Mouse (Mus musculus) midbrain, embryonic 14.5 days (tissue): ENCODE measurements around the gene Homer3. TPM values are rescaled to one million over a fixed set of nuclear protein-coding genes. Genes with fewer than 3 reads are reported as not detected.
A peak's percentile ranks its signal among the peaks of the same experiment; 100 is the strongest.

Experiments used
- ATAC-seq: fragments of 200-750 bp; cut with Nextera tagmentation; 2 replicates; pipeline ENCODE4 v1.8.0; 2017; ENCODE audit warnings: moderate number of reproducible peaks, moderate library complexity; ENCODE audit not compliant: low FRiP score, low TSS enrichment
- DNase-seq: peaks from one replicate; pipeline ENCODE4 v3.0.0-alpha.2; 2015
- H3K27ac ChIP-seq: fragments of 300-500 bp; sonication (generic); replicated peaks from 2 replicates; pipeline ENCODE4 v1.5.1; 2014; ENCODE audit warnings: mild to moderate bottlenecking, low read depth, low read length, moderate library complexity
- H3K27me3 ChIP-seq: fragments of 300-500 bp; sonication (generic); 2 replicates; pipeline ENCODE4 v1.6.1; 2014; ENCODE audit warnings: low read length, control low read depth, mixed read lengths; ENCODE audit not compliant: control insufficient read depth, insufficient read depth
- H3K36me3 ChIP-seq: fragments of 300-500 bp; sonication (generic); 2 replicates; pipeline ENCODE4 v1.6.1; 2014; ENCODE audit warnings: low read length, control low read depth; ENCODE audit not compliant: control insufficient read depth, insufficient read depth
- H3K4me1 ChIP-seq: fragments of 300-500 bp; sonication (generic); 2 replicates; pipeline ENCODE4 v1.6.1; 2014; ENCODE audit warnings: mild to moderate bottlenecking, antibody characterized with exemption, low read length, control low read depth; ENCODE audit not compliant: control insufficient read depth, insufficient read depth
- H3K4me2 ChIP-seq: fragments of 300-500 bp; sonication (generic); 2 replicates; pipeline ENCODE4 v1.6.1; 2014; ENCODE audit warnings: mild to moderate bottlenecking, low read length, moderate library complexity
- H3K4me3 ChIP-seq: fragments of 300-500 bp; sonication (generic); replicated peaks from 2 replicates; pipeline ENCODE4 v1.5.1; 2014; ENCODE audit warnings: low read depth, low read length
- H3K9ac ChIP-seq: fragments of 300-500 bp; sonication (generic); replicated peaks from 2 replicates; pipeline ENCODE4 v1.6.1; 2014; ENCODE audit warnings: mild to moderate bottlenecking, low read length, moderate library complexity
- H3K9me3 ChIP-seq: fragments of 300-500 bp; sonication (generic); 2 replicates; pipeline ENCODE4 v1.6.1; 2016; ENCODE audit warnings: low read length, control low read depth, mixed read lengths; ENCODE audit not compliant: control insufficient read depth
- WGBS: fragments of 180-500 bp; shearing (Covaris S2); extraction: QIAGEN DNeasy Blood & Tissue Kit; methylation state at CpG from one replicate; pipeline ENCODE4 v1.1.7; 2014; 5-methylcytosine and 5-hydroxymethylcytosine counted together
- polyA plus RNA-seq: library from polyadenylated mRNA; unstranded; fragments of >200 nt; fragmentation: Nextera tagmentation; extraction: Ambion mirVana; gene quantifications from 2 replicates; pipeline ENCODE4 v1.2.1, GENCODE M21; 2014

Homer3 gene
- polyA plus RNA-seq, 1 experiment from 2014 or later = 34.4 TPM

DNA sequence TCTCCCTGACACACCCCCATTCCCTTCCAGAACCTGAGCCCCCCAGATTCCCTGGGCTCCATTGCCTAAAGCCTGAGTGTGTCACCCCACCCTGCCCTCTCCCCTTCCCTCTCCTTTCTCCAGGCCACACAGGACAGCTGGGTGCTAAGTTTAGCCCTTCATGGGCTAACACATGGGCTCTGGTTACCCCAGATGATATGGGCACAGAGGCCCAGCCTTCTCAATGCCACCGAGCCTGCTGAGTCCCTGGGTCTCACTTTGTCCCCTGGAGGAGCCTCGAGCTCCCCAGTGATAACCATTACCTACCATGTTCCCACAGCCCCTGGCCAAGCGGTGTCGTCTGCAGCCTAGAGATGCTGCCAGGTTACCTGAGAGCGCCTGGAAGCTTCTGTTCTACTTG is 35.2 kb downstream of the Homer3 start:
- ATAC-seq (no peak), DNase-seq (no peak)
- WGBS = 82% methylated on average over 5 of the region's 5 CpGs
- peak overlapping the region; percentile 88 for H3K4me2 ChIP-seq
- peaks cover 29% of the 10 kb centered on the region for H3K4me1 ChIP-seq
- peak overlapping the region; percentile 95 for H3K27ac ChIP-seq
- H3K9me3 ChIP-seq = no peaks in the 10 kb centered on the region
- H3K36me3 ChIP-seq = peaks cover 46% of the 10 kb centered on the region
- no peaks in the 10 kb centered on the region for H3K27me3 ChIP-seq
- 0 out of 2 replicates have a peak overlapping the region, but pooled peaks have one; percentile 63 for H3K4me3 ChIP-seq
- H3K9ac ChIP-seq = no peak overlapping the region; the same call in 1 of the 2 replicates

- DNase-seq = no peak
- Histone ChIP-seq H3K4me1 (no peaks in the 10 kb centered on the region), H3K4me2 (no peak overlapping the region), H3K27me3 (no peaks in the 10 kb centered on the region), H3K9ac (no peak overlapping the region), H3K27ac (no peak overlapping the region), H3K9me3 (no peaks in the 10 kb centered on the region), H3K4me3 (no peak overlapping the region), H3K36me3 (peaks cover 80% of the 10 kb centered on the region)
- 93% methylated on average over 3 of the region's 3 CpGs for WGBS
- no peak for ATAC-seq
Observed at GRCm38 (mm10) chr8:70323716-70324115, 41.1 kb downstream of the Homer3 start.

DNA sequence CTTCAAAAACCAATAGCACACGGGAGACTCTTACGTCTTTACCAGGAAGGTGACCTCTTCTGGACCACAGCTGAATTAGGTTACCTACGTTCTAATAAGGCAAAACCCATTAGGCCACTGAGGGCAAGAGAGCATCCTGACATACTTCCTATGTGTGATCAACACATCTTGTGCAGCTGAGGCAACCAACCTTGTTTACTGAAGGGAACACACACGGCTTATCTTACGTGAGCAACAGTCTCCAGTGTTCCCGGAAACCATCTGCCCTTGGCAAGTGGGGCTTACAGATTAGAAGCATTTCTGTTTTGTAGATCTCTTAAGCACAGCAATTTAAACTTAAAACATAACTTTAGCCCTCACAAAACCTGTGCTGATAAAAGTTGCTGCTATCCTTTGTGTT is 44.9 kb downstream of the Homer3 start:
- Histone ChIP-seq H3K4me3 (no peak overlapping the region), H3K4me1 (peaks cover 15% of the 10 kb centered on the region; the same call in 1 of the 2 replicates), H3K4me2 (no peak overlapping the region), H3K9ac (no peak overlapping the region), H3K36me3 (peaks cover 80% of the 10 kb centered on the region), H3K9me3 (no peaks in the 10 kb centered on the region), H3K27me3 (no peaks in the 10 kb centered on the region), H3K27ac (no peak overlapping the region)
- ATAC-seq (no peak), DNase-seq (no peak)
- 93% methylated on average over 6 of the region's 6 CpGs for WGBS

- DNase-seq (no peak), ATAC-seq (no peak)
- 26% methylated on average over 14 of the region's 14 CpGs for WGBS
- H3K27me3 ChIP-seq = no peaks in the 10 kb centered on the region
- peaks cover 80% of the 10 kb centered on the region for H3K36me3 ChIP-seq
- no peak within 1 kb of the TSS for H3K4me3 ChIP-seq
- H3K27ac ChIP-seq = peak within 1 kb of the TSS; percentile 26; the same call in 1 of the 2 replicates
- H3K9ac ChIP-seq = no peak within 1 kb of the TSS; the same call in 1 of the 2 replicates
- peaks cover 15% of the 10 kb centered on the region; the same call in 1 of the 2 replicates for H3K4me1 ChIP-seq
- H3K4me2 ChIP-seq = 0 out of 2 replicates have a peak within 1 kb of the TSS, but pooled peaks have one; percentile 21
- H3K9me3 ChIP-seq = no peaks in the 10 kb centered on the region
Observed at GRCm38 (mm10) chr8:70329124-70329834, 46.7 kb downstream of the Homer3 start, which contains the start of gene Gdf1. Gdf1 (plus strand) TSS chr8:70329817.

- Histone ChIP-seq H3K4me3 (no peak overlapping the region), H3K4me2 (0 out of 2 replicates have a peak overlapping the region, but pooled peaks have one; percentile 21), H3K36me3 (peaks cover 80% of the 10 kb centered on the region), H3K9me3 (no peaks in the 10 kb centered on the region), H3K4me1 (peaks cover 15% of the 10 kb centered on the region; the same call in 1 of the 2 replicates), H3K27me3 (no peaks in the 10 kb centered on the region), H3K27ac (peak overlapping the region; percentile 26; the same call in 1 of the 2 replicates), H3K9ac (no peak overlapping the region; the same call in 1 of the 2 replicates)
- DNase-seq (peak; percentile 31), ATAC-seq (peak; percentile 11)
- 8% methylated on average over 45 of the region's 45 CpGs for WGBS
Observed at GRCm38 (mm10) chr8:70329835-70330740, 47.5 kb downstream of the Homer3 start.

DNA sequence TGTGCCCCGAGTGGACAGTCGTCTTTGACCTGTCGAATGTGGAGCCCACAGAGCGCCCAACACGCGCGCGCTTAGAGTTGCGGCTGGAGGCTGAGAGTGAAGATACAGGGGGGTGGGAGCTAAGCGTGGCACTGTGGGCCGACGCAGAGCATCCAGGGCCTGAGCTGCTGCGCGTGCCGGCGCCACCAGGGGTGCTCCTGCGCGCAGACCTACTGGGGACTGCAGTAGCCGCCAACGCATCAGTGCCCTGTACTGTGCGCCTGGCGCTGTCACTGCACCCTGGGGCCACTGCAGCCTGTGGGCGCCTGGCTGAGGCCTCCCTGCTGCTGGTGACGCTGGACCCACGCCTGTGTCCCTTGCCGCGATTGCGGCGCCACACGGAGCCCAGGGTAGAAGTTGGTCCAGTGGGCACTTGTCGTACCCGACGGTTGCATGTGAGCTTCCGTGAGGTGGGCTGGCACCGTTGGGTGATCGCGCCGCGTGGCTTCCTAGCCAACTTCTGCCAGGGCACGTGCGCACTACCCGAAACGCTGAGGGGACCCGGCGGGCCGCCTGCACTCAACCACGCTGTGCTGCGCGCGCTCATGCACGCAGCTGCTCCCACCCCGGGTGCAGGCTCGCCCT is 48.2 kb downstream of the Homer3 start:
- peak overlapping the region; percentile 26; the same call in 1 of the 2 replicates for H3K27ac ChIP-seq
- 23% methylated on average over 53 of the region's 53 CpGs for WGBS
- no peaks in the 10 kb centered on the region for H3K27me3 ChIP-seq
- no peak overlapping the region for H3K4me3 ChIP-seq
- H3K9me3 ChIP-seq = no peaks in the 10 kb centered on the region
- ATAC-seq (peak; percentile 74), DNase-seq (peak; percentile 82)
- H3K36me3 ChIP-seq = peaks cover 83% of the 10 kb centered on the region
- H3K4me1 ChIP-seq = peaks cover 15% of the 10 kb centered on the region; the same call in 1 of the 2 replicates
- H3K4me2 ChIP-seq = no peak overlapping the region; the same call in 1 of the 2 replicates
- 0 out of 2 replicates have a peak overlapping the region, but pooled peaks have one; percentile 12 for H3K9ac ChIP-seq

DNA sequence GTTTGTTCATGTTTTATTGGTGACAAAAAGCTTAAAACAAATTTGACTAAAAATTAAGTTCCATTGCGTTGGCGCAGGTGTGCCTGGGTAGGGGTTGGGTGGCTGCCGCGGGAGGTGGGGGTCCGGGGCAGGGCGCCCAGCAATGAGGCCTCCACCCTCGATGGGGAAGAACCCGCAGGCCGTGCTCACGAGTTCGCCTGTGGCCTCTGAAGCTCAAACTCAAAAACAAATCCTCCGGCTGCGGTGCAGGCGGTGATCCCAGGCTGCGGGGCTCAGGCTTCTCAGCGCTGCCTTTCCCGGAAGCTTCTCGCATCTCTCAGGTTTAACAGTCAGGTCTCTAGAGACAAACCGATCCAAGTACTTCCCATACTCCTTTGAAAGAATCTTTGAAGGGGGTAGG is 48.9 kb downstream of the Homer3 start:
- ATAC-seq (no peak), DNase-seq (peak; percentile 64)
- Histone ChIP-seq H3K9ac (peak overlapping the region; percentile 23; the same call in 1 of the 2 replicates), H3K4me2 (no peak overlapping the region), H3K9me3 (no peaks in the 10 kb centered on the region), H3K36me3 (peaks cover 83% of the 10 kb centered on the region), H3K27me3 (no peaks in the 10 kb centered on the region), H3K4me1 (peaks cover 15% of the 10 kb centered on the region; the same call in 1 of the 2 replicates), H3K4me3 (no peak overlapping the region), H3K27ac (peak overlapping the region; percentile 57; the same call in 1 of the 2 replicates)
- WGBS = 50% methylated on average over 19 of the region's 19 CpGs
